Mouse (Mus musculus): ENCODE results near the gene Trim25.

DNA sequence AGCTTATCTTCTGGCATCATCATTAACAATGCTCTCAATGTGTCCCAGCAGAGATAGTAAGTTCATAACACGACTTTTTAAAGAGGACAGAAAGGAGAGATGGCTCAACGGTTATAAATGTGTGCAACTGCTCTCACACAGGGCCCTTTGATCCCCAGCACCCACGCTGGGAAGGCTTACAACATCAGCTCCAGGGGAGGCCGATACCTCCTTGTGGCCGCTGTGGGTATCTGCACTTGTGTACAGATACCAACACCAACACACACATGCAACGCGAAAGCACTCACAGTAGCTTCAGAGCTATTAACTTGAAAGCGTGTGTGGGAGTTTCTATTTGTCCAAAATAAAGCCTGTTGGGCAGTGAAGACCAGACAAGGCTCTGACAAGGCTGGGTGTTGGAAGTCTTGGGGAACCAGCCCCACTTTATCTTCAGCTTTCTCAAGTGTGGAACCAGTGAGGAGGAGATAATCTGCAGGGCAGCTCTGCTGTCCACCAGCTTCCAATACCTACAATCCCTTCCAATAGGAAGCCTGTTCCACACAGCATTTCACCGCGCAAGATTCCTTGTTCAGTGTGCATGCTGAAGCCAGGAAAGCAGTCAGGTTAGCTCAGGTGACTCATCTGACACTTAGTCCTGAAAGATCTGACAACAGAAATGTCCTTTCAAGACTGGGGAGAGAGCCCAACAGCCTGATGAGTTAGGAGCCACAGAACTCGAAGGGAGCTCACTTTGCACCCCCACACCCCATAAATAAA lies 59.5 kb downstream of the Trim25 start:
- TF ChIP-seq CTCF (IDR thresholded peaks at IDR 0.05; ENCODE audit: low read depth) (peak; percentile 45), EP300 (IDR thresholded peaks at IDR 0.05; ENCODE audit: low read depth) (no peak)

All from heart, postnatal 0 days (tissue).